Mouse (Mus musculus): ENCODE data around the gene Myh7b. TPM values are rescaled to one million over a fixed set of nuclear protein-coding genes. Genes with fewer than 3 reads are reported as not detected.
"Not testable (repeated sequence)": the region's sequence is repeated elsewhere in the genome, so short reads cannot be mapped to it uniquely, and the experiment has no call there.

Gene Myh7b
- total RNA-seq, 2 experiments from 2014 or later, result 8.8 to 11.1 TPM

DNA sequence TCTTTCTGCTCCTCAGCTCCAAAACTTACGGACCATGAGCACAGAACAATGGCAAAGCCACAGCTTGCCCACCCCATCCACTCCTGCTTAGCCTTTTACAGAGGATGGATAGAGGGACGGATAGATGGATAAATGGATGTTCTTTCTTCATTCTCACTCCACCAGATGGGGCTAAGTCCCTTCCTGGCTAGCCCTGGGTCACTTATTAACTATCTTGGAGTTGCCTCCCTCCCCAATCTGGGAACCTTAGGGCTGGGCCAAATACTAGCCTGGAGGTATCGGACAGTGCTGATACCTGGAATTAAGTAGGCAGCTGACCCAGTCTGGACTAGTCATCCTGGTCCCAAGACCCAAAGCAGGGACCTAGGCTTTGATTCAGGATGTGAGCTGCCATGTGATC is 7.3 kb upstream of the Myh7b start:
- no peak for DNase-seq (ENCODE audit: low spot score in 2 of 2)

DNA sequence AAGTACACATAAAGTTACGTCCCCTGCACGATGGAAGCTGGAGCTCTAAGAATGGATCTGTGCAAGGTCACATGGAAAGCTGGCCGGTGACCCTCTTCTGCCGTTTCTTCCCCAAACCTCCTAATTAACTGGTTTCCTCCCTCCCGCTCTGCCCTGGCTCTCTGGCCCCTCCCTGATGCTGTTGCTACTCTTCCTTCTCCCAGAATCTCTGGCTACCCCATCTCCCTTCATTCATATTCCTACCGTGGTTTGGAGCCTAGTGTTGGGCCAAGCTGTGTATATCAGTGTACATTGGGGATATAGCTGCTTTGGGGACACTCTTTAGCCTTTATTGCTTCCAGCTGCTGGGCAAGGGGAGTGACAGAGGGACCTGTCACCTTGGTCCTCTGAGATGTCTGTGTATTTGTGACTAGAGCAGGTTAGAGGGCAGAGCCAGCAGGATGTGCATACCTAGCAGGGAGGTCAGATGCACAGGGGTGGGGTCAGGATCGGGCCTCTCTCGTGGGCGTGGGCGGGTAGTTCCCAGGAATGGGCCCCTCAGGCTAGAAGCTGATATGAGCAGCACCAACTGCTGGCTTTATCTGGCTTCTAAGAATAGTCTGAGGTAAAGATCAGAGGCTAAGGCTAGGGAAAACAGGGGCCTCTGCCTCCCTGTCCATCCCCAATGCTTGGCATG is 6.3 kb upstream of the Myh7b start:
- no peak for DNase-seq (ENCODE audit: low spot score in 2 of 2)

- DNase-seq (ENCODE audit: low spot score in 2 of 2), result not testable (repeated sequence)
These were observed 5.8 kb upstream of the Myh7b start for GRCm38 (mm10) chr2:155605236-155605589.

DNA sequence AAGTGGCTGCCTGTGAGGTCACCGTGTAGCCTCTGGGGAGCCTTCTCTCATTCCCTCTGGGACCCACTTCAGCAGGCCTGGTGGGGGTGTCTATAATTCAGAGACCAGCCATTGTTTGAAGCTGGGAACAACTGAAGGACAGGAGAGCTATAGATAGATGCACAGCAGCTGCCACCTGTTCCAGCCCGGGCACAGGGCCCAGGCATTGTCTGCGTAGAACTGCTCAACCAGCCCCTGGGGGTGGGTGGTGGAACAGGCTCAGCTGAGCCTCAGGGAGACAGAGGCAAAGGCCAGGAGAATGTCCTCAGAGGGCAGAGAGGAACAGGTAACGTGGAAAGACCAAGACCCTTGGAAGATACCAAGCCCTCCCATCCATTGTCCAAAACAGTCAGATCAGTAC is 4.7 kb upstream of the Myh7b start:
- peak in 1 of 2 experiments; percentile 53 for DNase-seq (ENCODE audit: low spot score in 2 of 2)

- DNase-seq (ENCODE audit: low spot score in 2 of 2), result no peak
These were observed 980 bp downstream of the Myh7b start for GRCm38 (mm10) chr2:155611834-155612550.

DNA sequence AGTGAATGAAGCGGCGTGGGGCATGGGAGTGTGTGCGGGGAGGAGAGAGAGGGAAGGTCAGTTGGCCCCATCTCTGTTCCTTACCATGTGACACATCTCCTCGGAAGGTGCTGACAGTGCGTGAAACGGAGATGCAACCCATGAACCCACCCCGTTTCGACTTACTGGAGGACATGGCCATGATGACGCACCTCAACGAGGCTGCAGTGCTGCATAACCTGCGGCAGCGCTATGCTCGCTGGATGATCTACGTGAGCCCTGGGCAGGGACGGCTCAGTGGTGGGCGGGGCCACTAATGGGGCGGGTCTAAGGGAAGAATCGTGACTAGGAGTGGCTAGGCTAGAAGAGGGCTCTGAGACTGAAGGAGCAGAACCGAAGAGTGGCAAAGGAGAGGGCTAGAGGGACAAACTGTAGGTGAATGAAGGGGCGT is 2.3 kb downstream of the Myh7b start:
- peak in 1 of 2 experiments; percentile 50 for DNase-seq (ENCODE audit: low spot score in 2 of 2)

DNA sequence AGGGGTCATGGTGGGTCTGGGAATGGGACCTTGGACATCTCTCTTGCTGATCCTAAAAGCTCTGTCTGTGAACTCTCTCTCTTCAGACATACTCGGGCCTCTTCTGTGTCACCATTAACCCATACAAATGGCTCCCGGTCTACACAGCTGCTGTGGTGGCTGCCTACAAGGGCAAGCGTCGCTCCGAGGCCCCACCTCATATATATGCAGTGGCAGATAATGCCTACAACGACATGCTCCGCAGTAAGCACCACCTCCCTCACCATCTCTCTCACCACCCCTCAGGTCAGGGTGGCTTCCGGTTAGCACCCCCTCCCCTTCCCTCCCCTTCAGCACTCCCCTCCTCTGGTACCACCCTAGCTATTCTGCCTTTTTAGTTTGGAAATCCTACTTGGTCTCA is 2.9 kb downstream of the Myh7b start:
- DNase-seq (ENCODE audit: low spot score in 2 of 2), result no peak

- DNase-seq (ENCODE audit: low spot score in 2 of 2), result no peak
These were observed 6.0 kb downstream of the Myh7b start for GRCm38 (mm10) chr2:155616971-155617370.

DNA sequence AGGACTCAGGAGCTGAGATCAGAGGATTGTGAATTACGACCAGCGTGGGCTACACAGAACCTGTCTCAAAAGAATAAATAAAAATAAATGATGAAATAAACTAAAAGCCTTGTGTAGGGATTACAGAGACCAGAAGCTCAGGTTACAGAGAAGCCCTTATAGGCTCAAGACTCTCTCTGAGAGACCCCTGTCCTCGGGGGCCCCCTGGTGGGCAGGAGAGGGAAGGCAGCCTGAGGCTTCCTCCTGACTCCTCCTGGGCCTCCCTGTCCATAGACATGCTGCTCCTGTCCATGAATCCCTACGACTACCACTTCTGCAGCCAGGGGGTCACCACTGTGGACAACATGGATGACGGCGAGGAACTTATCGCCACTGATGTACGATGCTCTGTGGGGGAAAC is 8.8 kb downstream of the Myh7b start:
- peak; percentile 86 for DNase-seq (ENCODE audit: low spot score in 2 of 2)

GRCm38 (mm10) chr2:155622606-155623005 is 11.6 kb downstream of the Myh7b start:
- DNase-seq (ENCODE audit: low spot score in 2 of 2), result no peak

GRCm38 (mm10) chr2:155623996-155624395 is 13.0 kb downstream of the Myh7b start:
- DNase-seq (ENCODE audit: low spot score in 2 of 2), result no peak

- no peak for DNase-seq (ENCODE audit: low spot score in 2 of 2)
These were observed 13.7 kb downstream of the Myh7b start for GRCm38 (mm10) chr2:155624730-155625129.

- no peak for DNase-seq (ENCODE audit: low spot score in 2 of 2)
These were observed 15.3 kb downstream of the Myh7b start for GRCm38 (mm10) chr2:155626277-155626676.

DNA sequence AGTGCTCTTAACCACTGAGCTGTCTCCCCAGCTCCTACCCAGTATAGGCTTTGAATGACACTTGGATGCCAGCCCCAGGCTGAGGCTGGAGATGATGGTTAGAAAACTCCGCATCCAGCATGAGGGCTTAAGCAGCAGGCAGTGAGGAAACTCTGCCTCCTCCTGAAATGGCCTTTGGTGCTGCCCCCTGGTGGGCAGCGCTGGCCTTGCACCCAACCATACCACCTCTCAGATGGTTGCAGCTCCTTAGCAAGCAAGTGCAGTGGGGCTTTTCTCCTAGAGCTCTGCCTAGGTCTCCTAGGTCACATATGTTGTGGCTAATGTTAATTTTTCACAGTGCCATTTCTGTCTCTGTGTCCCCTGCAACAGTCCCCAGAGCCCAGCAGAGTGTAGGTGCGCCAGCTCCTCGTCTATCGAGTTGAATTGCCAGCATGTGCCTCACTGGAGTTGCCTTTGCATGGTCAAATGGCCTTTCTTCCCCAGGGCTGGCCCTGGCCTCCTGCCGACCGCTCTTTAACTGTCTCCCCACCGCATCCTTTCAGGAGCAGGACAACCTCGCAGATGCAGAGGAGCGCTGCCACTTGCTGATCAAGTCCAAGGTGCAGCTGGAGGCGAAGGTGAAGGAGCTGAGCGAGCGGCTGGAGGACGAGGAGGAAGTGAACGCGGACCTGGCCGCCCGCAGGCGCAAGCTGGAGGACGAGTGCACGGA is 16.2 kb downstream of the Myh7b start:
- DNase-seq (ENCODE audit: low spot score in 2 of 2), result peak; percentile 68 to 73

GRCm38 (mm10) chr2:155628112-155628511 is 17.1 kb downstream of the Myh7b start:
- no peak for DNase-seq (ENCODE audit: low spot score in 2 of 2)

- no peak for DNase-seq (ENCODE audit: low spot score in 2 of 2)
These were observed 17.5 kb downstream of the Myh7b start for GRCm38 (mm10) chr2:155628519-155628918.

DNA sequence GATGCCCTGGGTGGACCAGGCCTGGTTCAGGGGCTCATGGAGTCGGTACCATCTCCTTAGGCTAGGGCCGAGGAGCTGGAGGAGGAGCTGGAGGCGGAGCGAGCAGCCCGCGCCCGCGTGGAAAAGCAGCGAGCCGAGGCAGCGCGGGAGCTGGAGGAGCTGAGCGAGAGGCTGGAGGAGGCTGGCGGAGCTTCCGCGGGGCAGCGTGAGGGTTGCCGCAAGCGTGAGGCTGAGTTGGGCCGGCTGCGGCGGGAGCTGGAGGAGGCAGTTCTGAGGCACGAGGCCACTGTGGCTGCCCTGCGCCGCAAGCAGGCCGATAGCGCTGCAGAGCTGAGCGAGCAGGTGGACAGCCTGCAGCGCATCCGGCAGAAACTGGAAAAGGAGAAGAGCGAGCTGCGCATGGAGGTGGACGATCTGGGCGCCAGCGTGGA is 18.2 kb downstream of the Myh7b start:
- DNase-seq (ENCODE audit: low spot score in 2 of 2), result peak in 1 of 2 experiments; percentile 50

DNA sequence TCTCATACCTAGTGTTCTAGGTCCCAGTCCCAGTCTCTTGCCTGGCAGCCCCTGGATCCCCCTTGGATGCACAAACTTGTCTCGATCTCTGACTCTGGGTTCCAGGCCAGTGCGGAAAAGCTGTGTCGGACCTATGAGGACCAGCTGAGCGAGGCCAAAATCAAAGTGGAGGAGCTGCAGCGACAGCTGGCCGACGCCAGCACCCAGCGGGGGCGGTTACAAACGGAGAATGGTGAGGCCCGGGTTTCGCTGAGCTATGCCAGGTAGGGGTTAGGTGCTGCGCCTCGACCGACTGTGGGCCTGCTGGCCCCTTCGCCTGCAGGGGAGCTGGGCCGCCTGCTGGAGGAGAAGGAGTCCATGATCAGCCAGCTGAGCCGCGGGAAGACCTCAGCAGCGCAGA is 19.1 kb downstream of the Myh7b start:
- no peak for DNase-seq (ENCODE audit: low spot score in 2 of 2)

DNA sequence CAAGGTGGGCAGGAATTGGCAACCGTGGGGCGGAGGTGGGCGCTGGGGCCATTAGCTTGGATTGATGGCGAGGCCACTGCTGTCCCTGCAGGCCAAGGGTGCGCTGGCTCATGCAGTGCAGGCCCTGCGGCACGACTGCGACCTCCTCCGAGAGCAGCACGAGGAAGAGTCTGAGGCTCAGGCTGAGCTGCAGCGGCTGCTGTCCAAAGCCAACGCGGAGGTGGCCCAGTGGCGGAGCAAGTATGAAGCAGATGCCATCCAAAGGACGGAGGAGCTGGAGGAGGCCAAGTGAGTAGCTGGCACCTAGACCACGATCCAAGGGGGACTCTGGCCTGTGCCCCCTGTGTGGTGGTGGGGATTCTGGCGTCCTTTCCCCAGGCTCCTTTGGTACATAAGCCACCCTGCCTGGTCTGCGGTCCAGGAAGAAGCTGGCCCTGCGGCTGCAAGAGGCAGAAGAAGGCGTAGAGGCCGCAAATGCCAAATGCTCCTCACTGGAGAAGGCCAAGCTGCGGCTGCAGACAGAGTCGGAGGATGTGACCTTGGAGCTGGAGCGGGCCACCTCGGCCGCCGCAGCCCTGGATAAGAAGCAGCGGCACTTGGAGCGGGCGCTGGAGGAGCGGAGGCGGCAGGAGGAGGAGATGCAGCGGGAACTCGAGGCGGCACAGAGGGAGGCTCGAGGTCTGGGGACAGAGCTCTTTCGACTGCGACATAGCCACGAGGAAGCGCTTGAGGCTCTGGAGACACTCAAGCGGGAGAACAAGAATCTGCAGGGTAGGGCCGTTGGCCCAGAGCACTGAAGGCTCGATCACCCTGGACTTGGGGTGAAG is 19.8 kb downstream of the Myh7b start:
- no peak for DNase-seq (ENCODE audit: low spot score in 2 of 2)

GRCm38 (mm10) chr2:155632138-155632936 is 21.3 kb downstream of the Myh7b start:
- no peak for DNase-seq (ENCODE audit: low spot score in 2 of 2)

All from gastrocnemius, postnatal 4 days (tissue).